Mouse (Mus musculus) urinary bladder, postnatal 0 days (tissue): ENCODE measurements around the gene Zfp91. TPM values are rescaled to one million over a fixed set of nuclear protein-coding genes. Genes with fewer than 3 reads are reported as not detected.

Experiments used
- polyA plus RNA-seq: library from polyadenylated mRNA; unstranded; fragments of >200 nt; fragmentation: Nextera tagmentation; extraction: Ambion mirVana; gene quantifications from 2 replicates; pipeline ENCODE4 v1.2.1, GENCODE M21; 2015

Zfp91 gene
- 8.7 and 10.9 TPM in 2 replicates for polyA plus RNA-seq

DNA sequence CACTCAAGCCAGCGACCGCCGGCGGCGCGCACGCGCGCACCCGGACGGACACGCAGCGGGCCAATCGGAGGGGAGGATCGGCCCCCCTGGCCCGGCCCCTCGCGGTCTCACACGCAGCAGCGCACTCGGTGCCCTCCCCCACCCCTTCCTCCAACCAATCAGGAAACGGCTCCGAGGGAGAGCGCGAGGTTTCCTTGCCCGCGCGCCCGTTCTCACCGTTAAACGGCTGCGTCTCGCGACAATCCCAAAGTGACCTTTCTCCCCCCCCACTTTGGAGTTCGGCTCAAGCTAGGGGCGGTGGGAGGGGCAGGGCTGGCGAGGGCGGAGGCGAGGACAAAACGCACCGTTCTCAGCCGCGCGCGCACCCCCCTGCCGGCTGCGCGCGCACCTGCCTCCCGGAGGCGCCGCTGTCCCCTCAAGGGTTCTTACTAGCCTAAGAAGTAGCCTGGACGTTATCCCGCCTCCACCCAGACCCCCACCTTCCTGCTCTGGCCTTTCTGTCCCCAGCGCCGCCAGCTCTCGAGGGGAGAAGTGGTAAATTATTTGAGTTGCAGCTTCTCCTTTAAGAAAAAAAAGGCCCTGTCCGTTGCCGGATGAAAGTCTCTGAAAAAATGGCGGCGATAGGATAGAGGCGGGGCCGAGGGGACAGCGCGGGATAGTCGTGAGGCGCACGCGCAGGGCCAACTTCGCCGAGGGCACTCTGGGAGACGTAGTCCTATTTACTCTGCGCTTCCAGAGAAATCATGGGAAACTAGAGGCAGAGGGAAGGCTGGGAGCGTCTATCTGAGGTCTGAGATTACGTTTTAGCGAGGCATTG, at the start of gene Zfp91, which contains the start of gene Lpxn:
Gene Zfp91, minus strand, starts transcription at position 616 of the 817 bp plus-strand sequence.
Gene Lpxn, plus strand, starts transcription at position 683 of the 817 bp plus-strand sequence.

DNA sequence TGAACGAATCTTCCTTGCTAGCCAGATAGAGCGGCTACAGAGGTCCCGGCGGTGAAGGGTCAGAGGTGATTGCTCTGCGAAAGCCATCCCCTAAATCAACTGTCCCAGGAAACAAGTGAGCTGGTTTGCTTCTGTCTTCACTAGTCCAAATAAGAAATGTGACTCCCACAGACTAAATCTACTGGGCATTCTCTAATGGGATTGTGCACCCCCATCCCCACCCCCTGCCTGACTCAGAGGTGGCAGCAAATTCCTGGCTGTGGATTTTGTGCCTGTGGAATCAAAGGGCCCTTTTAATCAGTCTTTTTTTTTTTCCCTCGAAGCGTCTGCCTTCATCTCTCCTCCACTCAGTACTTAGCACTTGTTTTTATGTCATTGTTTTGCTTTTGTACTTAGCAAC, 30.6 kb downstream of the Zfp91 start, which contains the start of gene Cntf:
Gene Cntf, minus strand, starts transcription at position 325 of the 400 bp plus-strand sequence.

Other genes with a start within 250 kb of the Zfp91 start
- 0.15 and 0.40 TPM in 2 replicates for gene Gm4952, start 196.2 kb downstream of the Zfp91 start, polyA plus RNA-seq
- gene Glyat, start 162.8 kb downstream of the Zfp91 start, polyA plus RNA-seq = not detected in 2 replicates
- gene Olfr1442, start 125.7 kb downstream of the Zfp91 start, polyA plus RNA-seq = not detected in 2 replicates
- gene Olfr1443, start 118.0 kb downstream of the Zfp91 start, polyA plus RNA-seq = not detected in 2 replicates
- gene Keg1, start 100.3 kb downstream of the Zfp91 start, polyA plus RNA-seq = not detected in 2 replicates
- 0.70 and 1.2 TPM in 2 replicates for gene Cntf, start 30.5 kb downstream of the Zfp91 start, polyA plus RNA-seq
- gene Lpxn, start 67 bp upstream of the Zfp91 start, polyA plus RNA-seq = 1.9 and 4.2 TPM in 2 replicates
- gene Gm5244, start 50.6 kb upstream of the Zfp91 start, polyA plus RNA-seq = not detected in 2 replicates
- not detected in 2 replicates for gene Olfr1444, start 61.2 kb upstream of the Zfp91 start, polyA plus RNA-seq
- not detected in 2 replicates for gene Olfr1445, start 87.7 kb upstream of the Zfp91 start, polyA plus RNA-seq
- not detected in 2 replicates for gene Olfr1446, start 97.4 kb upstream of the Zfp91 start, polyA plus RNA-seq
- gene Olfr1447, start 107.6 kb upstream of the Zfp91 start, polyA plus RNA-seq = not detected in 2 replicates
- gene Olfr1448, start 128.3 kb upstream of the Zfp91 start, polyA plus RNA-seq = not detected in 2 replicates
- gene Olfr1449, start 134.7 kb upstream of the Zfp91 start, polyA plus RNA-seq = not detected in 2 replicates
- gene Olfr1450, start 154.1 kb upstream of the Zfp91 start, polyA plus RNA-seq = not detected in 2 replicates
- not detected in 2 replicates for gene Olfr1451, start 198.9 kb upstream of the Zfp91 start, polyA plus RNA-seq
- not detected in 2 replicates for gene Olfr1453, start 232.2 kb upstream of the Zfp91 start, polyA plus RNA-seq